Mouse (Mus musculus) left cerebral cortex, adult 9 months (tissue): ENCODE data around the gene Nfe2l1.
"Not testable (repeated sequence)": the region's sequence is repeated elsewhere in the genome, so short reads cannot be mapped to it uniquely, and the experiment has no call there.

Source experiments
- DNase-seq, 2 experiments: peaks; one replicate each; pipeline ENCODE4 v3.0.0; 2022; ENCODE audit warnings: low spot score in 2 of 2

Nfe2l1 gene

GRCm38 (mm10) chr11:96821956-96822355, 7.8 kb downstream of the Nfe2l1 start:
- no peak for DNase-seq

GRCm38 (mm10) chr11:96818128-96818710, 11.5 kb downstream of the Nfe2l1 start:
- no peak for DNase-seq

- DNase-seq = no peak
Measured at GRCm38 (mm10) chr11:96816979-96817378, 12.8 kb downstream of the Nfe2l1 start.

GRCm38 (mm10) chr11:96816494-96816893, 13.3 kb downstream of the Nfe2l1 start:
- no peak for DNase-seq

GRCm38 (mm10) chr11:96815895-96816294, 13.9 kb downstream of the Nfe2l1 start:
- no peak for DNase-seq

GRCm38 (mm10) chr11:96814443-96814842, 15.3 kb downstream of the Nfe2l1 start:
- DNase-seq = no peak

- DNase-seq = no peak
Measured at GRCm38 (mm10) chr11:96813920-96814319, 15.8 kb downstream of the Nfe2l1 start.

GRCm38 (mm10) chr11:96813455-96813854, 16.3 kb downstream of the Nfe2l1 start:
- no peak for DNase-seq

- DNase-seq = not testable (repeated sequence)
Measured at GRCm38 (mm10) chr11:96811188-96811587, 18.6 kb downstream of the Nfe2l1 start.

GRCm38 (mm10) chr11:96809562-96810235, 20.1 kb downstream of the Nfe2l1 start:
- DNase-seq = no peak

- no peak for DNase-seq
Measured at GRCm38 (mm10) chr11:96808066-96808465, 21.7 kb downstream of the Nfe2l1 start.

GRCm38 (mm10) chr11:96805606-96806005, 24.2 kb downstream of the Nfe2l1 start:
- no peak for DNase-seq

GRCm38 (mm10) chr11:96799511-96799910, 30.3 kb downstream of the Nfe2l1 start:
- DNase-seq = no peak

- no peak for DNase-seq
Measured at GRCm38 (mm10) chr11:96796586-96796985, 33.2 kb downstream of the Nfe2l1 start.

- DNase-seq = no peak
Measured at GRCm38 (mm10) chr11:96796081-96796480, 33.7 kb downstream of the Nfe2l1 start.

- DNase-seq = no peak
Measured at GRCm38 (mm10) chr11:96795491-96795890, 34.3 kb downstream of the Nfe2l1 start.

- DNase-seq = no peak
Measured at GRCm38 (mm10) chr11:96790681-96791080, 39.1 kb downstream of the Nfe2l1 start.

- no peak for DNase-seq
Measured at GRCm38 (mm10) chr11:96789990-96790389, 39.8 kb downstream of the Nfe2l1 start.

- peak; percentile 79 to 91 for DNase-seq
Measured at GRCm38 (mm10) chr11:96788871-96789795, 40.6 kb downstream of the Nfe2l1 start, which contains the start of gene Cbx1. Gene Cbx1 (plus strand): TSS chr11:96789127.

- DNase-seq = no peak
Measured at GRCm38 (mm10) chr11:96786731-96787450, 42.9 kb downstream of the Nfe2l1 start.

GRCm38 (mm10) chr11:96784847-96785246, 44.9 kb downstream of the Nfe2l1 start:
- DNase-seq = peak in 1 of 2 experiments; percentile 59

GRCm38 (mm10) chr11:96781425-96781824, 48.3 kb downstream of the Nfe2l1 start:
- no peak for DNase-seq
